Mouse (Mus musculus) gastrocnemius, postnatal 14 days (tissue): Measurements from ENCODE around the gene Uhrf1. TPM values are rescaled to one million over a fixed set of nuclear protein-coding genes. Genes with fewer than 3 reads are reported as not detected.
"Not testable (repeated sequence)": the region's sequence is repeated elsewhere in the genome, so short reads cannot be mapped to it uniquely, and the experiment has no call there.

Experiments
- DNase-seq: peaks from one replicate; pipeline ENCODE4 v3.0.0; 2021; ENCODE audit warnings: mixed read lengths
- intact Hi-C: fragments of 180-260 bp; cut with DNase I; formaldehyde crosslinking; loops from one replicate; pipeline ENCODE4 v1.15.1; 2025; ENCODE audit warnings: low total_unique reads
- long read RNA-seq, 2 experiments: library from polyadenylated mRNA; stranded (forward); transcript quantifications; one replicate each; pipeline ENCODE4 v2.0.0; 2021
- total RNA-seq, 2 experiments: library from RNA; stranded (reverse); gene quantifications; 2 replicates each; pipeline ENCODE4 v1.2.3; 2021

Gene Uhrf1
- 1 to 10 TPM; 5.4 to 7.4 TPM for total RNA-seq
- long read RNA-seq, experiment 1, partial matches to known transcripts, result 2 of 9 reads
- long read RNA-seq, experiment 1, other reads (novel, unspliced or antisense), result 2 of 9 reads
- long read RNA-seq, experiment 2, partial matches to known transcripts, result 1 of 5 reads
- long read RNA-seq, experiment 2, other reads (novel, unspliced or antisense), result 1 of 5 reads

GRCm38 (mm10) chr17:56303160-56303846 lies at the start of gene Uhrf1:
TSS of gene Uhrf1 (plus strand) at chr17:56303321.
- DNase-seq, result peak; percentile 84
- intact Hi-C loops, result no loop called here

- DNase-seq, result no peak
- intact Hi-C loops, result loop anchor here (5.0 kb wide), 1 partner anchor 122 kb away; no protein-coding TSS in a partner anchor
These were observed 48.4 kb upstream of the Uhrf1 start for GRCm38 (mm10) chr17:56254695-56255094.

GRCm38 (mm10) chr17:56255429-56255828 lies 47.7 kb upstream of the Uhrf1 start:
- intact Hi-C loops, result no loop called here
- peak; percentile 39 for DNase-seq

GRCm38 (mm10) chr17:56255863-56256238 lies 47.3 kb upstream of the Uhrf1 start:
- intact Hi-C loops, result no loop called here
- DNase-seq, result peak; percentile 99

GRCm38 (mm10) chr17:56256239-56256881 lies 46.8 kb upstream of the Uhrf1 start, which contains the start of gene Fem1a:
TSS of gene Fem1a (plus strand) at chr17:56256810.
- DNase-seq, result peak; percentile 92
- intact Hi-C loops, result no loop called here

GRCm38 (mm10) chr17:56257181-56257894 lies 45.8 kb upstream of the Uhrf1 start:
- intact Hi-C loops, result no loop called here
- DNase-seq, result peak; percentile 26

GRCm38 (mm10) chr17:56258269-56258668 lies 44.9 kb upstream of the Uhrf1 start:
- intact Hi-C loops, DNase-seq: not testable (repeated sequence)

GRCm38 (mm10) chr17:56258812-56259211 lies 44.3 kb upstream of the Uhrf1 start:
- DNase-seq, intact Hi-C loops: not testable (repeated sequence)

GRCm38 (mm10) chr17:56259301-56260037 lies 43.7 kb upstream of the Uhrf1 start:
- intact Hi-C loops, result no loop called here
- DNase-seq, result no peak

- DNase-seq, result peak; percentile 54
- intact Hi-C loops, result no loop called here
These were observed 42.0 kb upstream of the Uhrf1 start for GRCm38 (mm10) chr17:56261166-56261565.

GRCm38 (mm10) chr17:56262645-56263094 lies 40.5 kb upstream of the Uhrf1 start:
- intact Hi-C loops, result no loop called here
- peak; percentile 69 for DNase-seq

GRCm38 (mm10) chr17:56264020-56264419 lies 39.1 kb upstream of the Uhrf1 start:
- DNase-seq, result peak; percentile 81
- intact Hi-C loops, result no loop called here

- intact Hi-C loops, result no loop called here
- DNase-seq, result no peak
These were observed 38.1 kb upstream of the Uhrf1 start for GRCm38 (mm10) chr17:56265011-56265410.

- no peak for DNase-seq
- intact Hi-C loops, result no loop called here
These were observed 37.3 kb upstream of the Uhrf1 start for GRCm38 (mm10) chr17:56265869-56266268.

- intact Hi-C loops, result no loop called here
- no peak for DNase-seq
These were observed 36.9 kb upstream of the Uhrf1 start for GRCm38 (mm10) chr17:56266271-56266670.

GRCm38 (mm10) chr17:56269153-56269630 lies 33.9 kb upstream of the Uhrf1 start:
- intact Hi-C loops, result no loop called here
- peak; percentile 47 for DNase-seq

GRCm38 (mm10) chr17:56269741-56270140 lies 33.4 kb upstream of the Uhrf1 start:
- intact Hi-C loops, result no loop called here
- no peak for DNase-seq

GRCm38 (mm10) chr17:56271609-56272253 lies 31.4 kb upstream of the Uhrf1 start:
- intact Hi-C loops, result no loop called here
- peak; percentile 9 for DNase-seq

- intact Hi-C loops, result no loop called here
- DNase-seq, result no peak
These were observed 30.5 kb upstream of the Uhrf1 start for GRCm38 (mm10) chr17:56272644-56273043.
